Mouse (Mus musculus) embryonic fibroblast, embryonic 13.5 days (primary cell): ENCODE data around the gene Tmem246. TPM values are rescaled to one million over a fixed set of nuclear protein-coding genes. Genes with fewer than 3 reads are reported as not detected.
"Not testable (repeated sequence)": the region's sequence is repeated elsewhere in the genome, so short reads cannot be mapped to it uniquely, and the experiment has no call there.

Experiments used
- H3K27ac ChIP-seq: 2 replicates; pipeline ENCODE4 v1.5.1; 2012; ENCODE audit warnings: low read length, control low read depth, inconsistent platforms; ENCODE audit not compliant: insufficient read depth
- H3K4me1 ChIP-seq: 2 replicates; pipeline ENCODE4 v1.6.1; 2011; ENCODE audit warnings: low read length; ENCODE audit not compliant: control insufficient read depth, insufficient read depth
- H3K4me3 ChIP-seq: 2 replicates; pipeline ENCODE4 v1.5.1; 2011; ENCODE audit warnings: mild to moderate bottlenecking, control low read depth, low read length; ENCODE audit not compliant: insufficient read depth
- CTCF ChIP-seq: IDR thresholded peaks from 2 replicates; pipeline ENCODE4 v1.5.1; 2011; ENCODE audit warnings: mild to moderate bottlenecking, control low read depth, low read length, moderate library complexity, borderline replicate concordance; ENCODE audit not compliant: insufficient read depth
- POLR2A ChIP-seq: IDR thresholded peaks from 2 replicates; pipeline ENCODE4 v1.6.1; 2011; ENCODE audit warnings: low read depth, mild to moderate bottlenecking, control low read depth, low read length, moderate library complexity
- polyA plus RNA-seq: library from polyadenylated mRNA; stranded (reverse); fragments of >200 nt; gene quantifications from 2 replicates; pipeline ENCODE4 v1.2.4, GENCODE M21; 2011; ENCODE audit warnings: low read depth; ENCODE audit not compliant: missing spikeins, insufficient read length

Gene Tmem246
- polyA plus RNA-seq: 7.1 and 9.6 TPM in 2 replicates

DNA sequence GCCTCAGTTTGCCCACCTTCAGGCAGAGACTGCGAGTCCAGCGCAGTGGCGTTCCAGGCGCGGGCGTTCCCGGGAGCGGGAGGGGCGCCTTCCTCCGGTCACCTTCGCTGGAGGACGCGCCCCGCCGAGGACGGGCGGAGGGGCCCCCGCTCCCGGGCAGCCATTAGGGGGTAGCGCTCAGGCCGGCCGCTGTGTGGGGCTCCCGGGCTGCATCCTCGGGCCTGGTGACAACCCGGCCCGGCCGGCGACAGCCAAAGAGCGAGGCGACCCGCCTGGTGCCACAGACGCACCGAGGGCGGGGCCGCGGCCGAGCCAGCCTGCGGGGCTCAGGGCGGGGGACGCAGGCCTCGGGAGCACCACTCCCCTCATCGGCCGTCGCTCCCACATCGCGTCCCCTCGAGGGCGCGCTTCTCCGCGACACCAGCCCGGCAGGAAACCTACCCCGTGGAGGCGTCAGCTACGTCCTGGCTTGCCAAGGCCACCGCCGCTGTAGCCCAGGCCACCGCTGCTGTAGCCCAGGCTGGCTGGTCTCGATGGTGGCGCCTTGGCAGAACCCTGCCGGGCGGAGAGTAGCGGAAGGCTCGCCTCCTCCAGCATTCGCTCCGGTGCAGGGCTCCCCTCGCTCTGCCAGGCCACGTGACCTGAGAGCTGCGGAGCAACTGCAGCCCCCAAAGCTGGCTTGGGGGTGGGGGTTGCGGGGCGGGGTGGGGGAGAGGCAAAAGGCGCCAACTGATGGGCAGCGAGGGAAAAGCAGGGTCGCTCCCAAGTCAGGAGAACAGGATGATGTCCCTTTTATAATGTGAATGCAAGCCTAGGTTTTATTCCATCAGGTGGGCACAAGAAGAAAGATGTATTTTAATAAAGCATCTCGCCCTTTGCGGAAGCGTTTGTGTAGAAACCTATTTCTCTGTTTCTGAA lies at the start of gene Tmem246:
Gene Tmem246, minus strand, starts transcription at position 694 of the 918 bp plus-strand sequence.
- no peak for TF ChIP-seq CTCF
- TF ChIP-seq POLR2A: peak; percentile 43; the same call in 1 of the 2 replicates
- no peak within 1 kb of the TSS for H3K27ac ChIP-seq
- H3K4me1 ChIP-seq: no peaks in the 10 kb centered on the region
- H3K4me3 ChIP-seq: peak within 1 kb of the TSS; percentile 63

GRCm38 (mm10) chr4:49639913-49640312 lies 42.2 kb upstream of the Tmem246 start:
- Histone ChIP-seq H3K27ac (no peak overlapping the region), H3K4me1 (no peaks in the 10 kb centered on the region; the same call in 1 of the 2 replicates), H3K4me3 (no peak overlapping the region)
- TF ChIP-seq POLR2A (no peak), CTCF (no peak)

DNA sequence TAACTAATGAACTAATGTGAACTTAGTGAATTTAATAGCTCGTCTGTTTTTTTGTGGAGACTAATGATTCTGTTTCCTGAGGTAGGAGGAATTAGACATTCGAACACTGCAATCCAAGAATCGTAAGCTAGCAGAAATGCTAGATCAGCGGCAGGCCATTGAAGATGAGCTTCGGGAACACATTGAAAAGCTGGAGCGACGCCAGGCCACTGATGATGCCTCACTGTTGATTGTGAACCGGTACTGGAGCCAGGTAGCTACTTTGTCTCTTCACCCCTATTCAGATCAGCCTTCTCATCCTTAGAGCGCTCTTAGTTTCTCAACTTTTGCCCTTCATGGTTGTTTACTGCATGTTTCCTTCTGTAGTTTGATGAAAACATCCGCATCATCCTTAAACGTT lies 40.1 kb upstream of the Tmem246 start:
- no peaks in the 10 kb centered on the region; the same call in 1 of the 2 replicates for H3K4me1 ChIP-seq
- TF ChIP-seq CTCF (no peak), POLR2A (no peak)
- H3K27ac ChIP-seq: no peak overlapping the region
- no peak overlapping the region for H3K4me3 ChIP-seq

GRCm38 (mm10) chr4:49632139-49632481 lies 34.4 kb upstream of the Tmem246 start:
- Histone ChIP-seq H3K4me1 (no peaks in the 10 kb centered on the region; the same call in 1 of the 2 replicates), H3K27ac (peak overlapping the region; percentile 70)
- no peak for TF ChIP-seq CTCF
- TF ChIP-seq POLR2A: no peak

GRCm38 (mm10) chr4:49631319-49632138 lies 33.9 kb upstream of the Tmem246 start, which contains the start of gene Rnf20:
Rnf20 (plus strand) TSS chr4:49632006.
- H3K27ac ChIP-seq: peak within 1 kb of the TSS; percentile 70
- H3K4me3 ChIP-seq: peak within 1 kb of the TSS; percentile 81
- no peaks in the 10 kb centered on the region; the same call in 1 of the 2 replicates for H3K4me1 ChIP-seq
- no peak for TF ChIP-seq CTCF
- TF ChIP-seq POLR2A: peak; percentile 88

More at GRCm38 (mm10) chr4:49632139-49632481, 34.4 kb upstream of the Tmem246 start:
- peak overlapping the region; percentile 81 for H3K4me3 ChIP-seq

- Histone ChIP-seq H3K27ac (no peak overlapping the region), H3K4me3 (no peak overlapping the region), H3K4me1 (no peaks in the 10 kb centered on the region; the same call in 1 of the 2 replicates)
- TF ChIP-seq CTCF (no peak), POLR2A (no peak)
Measured at GRCm38 (mm10) chr4:49628941-49629340, 31.3 kb upstream of the Tmem246 start.

DNA sequence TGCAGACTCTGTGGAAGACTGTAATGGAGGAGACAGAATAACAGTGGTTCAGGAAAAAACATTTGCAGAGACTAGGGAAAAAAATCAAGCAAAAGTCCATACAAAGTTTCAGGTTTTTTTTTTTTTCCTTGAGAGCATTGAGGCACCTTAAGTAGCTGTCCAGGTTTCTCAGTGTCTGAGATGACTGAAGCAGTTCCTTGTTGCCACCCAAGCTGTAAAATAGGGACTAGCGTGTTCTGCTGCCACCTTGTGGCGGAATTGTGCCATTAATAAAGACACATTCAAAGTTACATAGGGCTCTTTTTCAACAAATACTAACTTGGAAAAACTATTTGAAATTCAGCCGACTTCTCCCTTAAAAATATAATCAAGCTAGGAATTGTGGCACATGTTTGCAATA lies 29.3 kb upstream of the Tmem246 start:
- no peak overlapping the region for H3K4me3 ChIP-seq
- TF ChIP-seq POLR2A: no peak
- peak; percentile 48; the same call in 1 of the 2 replicates for TF ChIP-seq CTCF
- H3K27ac ChIP-seq: no peak overlapping the region
- H3K4me1 ChIP-seq: no peaks in the 10 kb centered on the region

DNA sequence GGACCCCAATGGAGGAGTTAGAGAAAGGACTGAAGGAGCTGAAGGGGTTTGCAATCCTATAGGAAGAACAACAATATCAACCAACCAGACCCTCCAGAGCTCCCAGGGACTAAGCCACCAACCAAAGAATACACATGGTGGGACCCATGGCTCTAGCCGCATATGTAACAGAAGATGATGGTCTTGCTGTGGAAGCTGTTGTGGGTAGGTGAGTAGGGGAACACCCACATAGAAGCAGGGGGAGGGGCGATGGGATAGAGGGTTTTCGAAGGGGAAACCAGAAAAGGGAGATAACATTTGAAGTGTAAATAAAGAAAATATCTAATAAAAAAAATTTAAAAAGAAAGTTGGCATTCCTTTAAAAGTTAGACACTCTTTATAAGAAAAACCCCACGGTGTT lies 27.3 kb upstream of the Tmem246 start:
- not testable (repeated sequence) for H3K4me1 ChIP-seq, H3K27ac ChIP-seq, H3K4me3 ChIP-seq

DNA sequence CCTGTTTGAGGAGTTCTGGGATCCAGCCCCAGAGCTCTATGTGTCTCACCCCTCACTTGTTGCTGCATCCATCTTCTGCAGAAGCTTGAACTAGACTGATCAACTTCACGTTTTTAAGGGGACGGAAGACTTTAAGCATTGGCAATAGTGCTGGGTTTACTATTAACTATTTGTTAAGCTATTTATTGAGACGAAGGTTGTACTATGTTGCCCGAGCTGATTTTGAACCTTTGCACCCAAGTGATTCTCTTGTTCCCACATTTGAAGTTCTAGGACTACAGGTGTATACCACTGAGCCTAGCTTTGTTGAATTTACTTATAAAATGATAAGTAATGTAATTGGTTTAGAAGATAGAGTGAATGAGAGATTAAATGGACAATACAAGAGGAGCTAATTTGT lies 26.2 kb upstream of the Tmem246 start:
- no peak overlapping the region for H3K27ac ChIP-seq
- TF ChIP-seq CTCF (no peak), POLR2A (no peak)
- H3K4me3 ChIP-seq: no peak overlapping the region
- no peaks in the 10 kb centered on the region for H3K4me1 ChIP-seq
